Mouse (Mus musculus): ENCODE results near the gene Tac4. TPM values are rescaled to one million over a fixed set of nuclear protein-coding genes. Genes with fewer than 3 reads are reported as not detected.
A peak's percentile ranks its signal among the peaks of the same experiment; 100 is the strongest.

Tac4 gene
- polyA plus RNA-seq, 1 experiment, result not detected

GRCm38 (mm10) chr11:95231688-95232328 is 29.5 kb upstream of the Tac4 start:
- 9% methylated on average over 24 of the region's 24 CpGs for WGBS
- TF ChIP-seq CTCF (IDR thresholded peaks at IDR 0.05; ENCODE audit: insufficient read depth, low read depth, low read length), result peak; percentile 82
- no peak for TF ChIP-seq POLR2A (IDR thresholded peaks at IDR 0.05; ENCODE audit: insufficient read depth, low read depth, low read length)
- Histone ChIP-seq H3K4me3 (ENCODE audit: insufficient read depth, low read depth, low read length) (peak overlapping the region; percentile 18), H3K27ac (ENCODE audit: insufficient read depth, low read depth, low read length) (no peak overlapping the region), H3K4me1 (ENCODE audit: control insufficient read depth, insufficient read depth, low read length) (no peaks in the 10 kb centered on the region; the same call in 1 of the 2 replicates)

- 43% methylated on average over 6 of the region's 6 CpGs for WGBS
- TF ChIP-seq POLR2A (IDR thresholded peaks at IDR 0.05; ENCODE audit: insufficient read depth, low read depth, low read length), result no peak
- no peak overlapping the region for H3K4me3 ChIP-seq (ENCODE audit: insufficient read depth, low read depth, low read length)
- H3K27ac ChIP-seq (ENCODE audit: insufficient read depth, low read depth, low read length), result no peak overlapping the region
- no peaks in the 10 kb centered on the region; the same call in 1 of the 2 replicates for H3K4me1 ChIP-seq (ENCODE audit: control insufficient read depth, insufficient read depth, low read length)
These were observed 29.0 kb upstream of the Tac4 start for GRCm38 (mm10) chr11:95232329-95232696.

- no peak for TF ChIP-seq POLR2A (IDR thresholded peaks at IDR 0.05; ENCODE audit: insufficient read depth, low read depth, low read length)
- TF ChIP-seq CTCF (IDR thresholded peaks at IDR 0.05; ENCODE audit: insufficient read depth, low read depth, low read length), result no peak
- H3K27ac ChIP-seq (ENCODE audit: insufficient read depth, low read depth, low read length), result no peak overlapping the region
- no peak overlapping the region for H3K4me3 ChIP-seq (ENCODE audit: insufficient read depth, low read depth, low read length)
- 85% methylated on average over 6 of the region's 6 CpGs for WGBS
- no peaks in the 10 kb centered on the region for H3K4me1 ChIP-seq (ENCODE audit: control insufficient read depth, insufficient read depth, low read length)
These were observed 22.9 kb upstream of the Tac4 start for GRCm38 (mm10) chr11:95238477-95238876.

GRCm38 (mm10) chr11:95242653-95243052 is 18.7 kb upstream of the Tac4 start:
- TF ChIP-seq CTCF (IDR thresholded peaks at IDR 0.05; ENCODE audit: insufficient read depth, low read depth, low read length) (no peak), POLR2A (IDR thresholded peaks at IDR 0.05; ENCODE audit: insufficient read depth, low read depth, low read length) (no peak)
- 75% methylated on average over 6 of the region's 6 CpGs for WGBS
- Histone ChIP-seq H3K4me3 (ENCODE audit: insufficient read depth, low read depth, low read length) (no peak overlapping the region), H3K27ac (ENCODE audit: insufficient read depth, low read depth, low read length) (no peak overlapping the region), H3K4me1 (ENCODE audit: control insufficient read depth, insufficient read depth, low read length) (0 out of 2 replicates have a peak, but pooled peaks cover 5% of the 10 kb centered on the region)

- Histone ChIP-seq H3K27ac (ENCODE audit: insufficient read depth, low read depth, low read length) (no peak overlapping the region), H3K4me1 (ENCODE audit: control insufficient read depth, insufficient read depth, low read length) (peaks cover 9% of the 10 kb centered on the region; the same call in 1 of the 2 replicates), H3K4me3 (ENCODE audit: insufficient read depth, low read depth, low read length) (no peak overlapping the region)
- TF ChIP-seq POLR2A (IDR thresholded peaks at IDR 0.05; ENCODE audit: insufficient read depth, low read depth, low read length) (no peak), CTCF (IDR thresholded peaks at IDR 0.05; ENCODE audit: insufficient read depth, low read depth, low read length) (no peak)
- 80% methylated on average over 7 of the region's 7 CpGs for WGBS
These were observed 15.9 kb upstream of the Tac4 start for GRCm38 (mm10) chr11:95245456-95245855.

- WGBS, result 38% methylated on average over 14 of the region's 14 CpGs
- no peak overlapping the region for H3K4me3 ChIP-seq (ENCODE audit: insufficient read depth, low read depth, low read length)
These were observed 14.3 kb upstream of the Tac4 start for GRCm38 (mm10) chr11:95247065-95247464.

GRCm38 (mm10) chr11:95250110-95250509 is 11.2 kb upstream of the Tac4 start:
- 54% methylated on average over 10 of the region's 10 CpGs for WGBS
- no peak overlapping the region for H3K27ac ChIP-seq (ENCODE audit: insufficient read depth, low read depth, low read length)
- TF ChIP-seq POLR2A (IDR thresholded peaks at IDR 0.05; ENCODE audit: insufficient read depth, low read depth, low read length), result no peak
- no peak for TF ChIP-seq CTCF (IDR thresholded peaks at IDR 0.05; ENCODE audit: insufficient read depth, low read depth, low read length)
- H3K4me3 ChIP-seq (ENCODE audit: insufficient read depth, low read depth, low read length), result no peak overlapping the region
- H3K4me1 ChIP-seq (ENCODE audit: control insufficient read depth, insufficient read depth, low read length), result peaks cover 9% of the 10 kb centered on the region

More at GRCm38 (mm10) chr11:95247065-95247464, 14.3 kb upstream of the Tac4 start:
- Histone ChIP-seq H3K4me1 (ENCODE audit: control insufficient read depth, insufficient read depth, low read length) (peaks cover 9% of the 10 kb centered on the region), H3K27ac (ENCODE audit: insufficient read depth, low read depth, low read length) (no peak overlapping the region)
- TF ChIP-seq CTCF (IDR thresholded peaks at IDR 0.05; ENCODE audit: insufficient read depth, low read depth, low read length) (no peak), POLR2A (IDR thresholded peaks at IDR 0.05; ENCODE audit: insufficient read depth, low read depth, low read length) (no peak)

GRCm38 (mm10) chr11:95251295-95251694 is 10.0 kb upstream of the Tac4 start:
- H3K4me1 ChIP-seq (ENCODE audit: control insufficient read depth, insufficient read depth, low read length), result peaks cover 9% of the 10 kb centered on the region
- WGBS, result 3% methylated on average over 11 of the region's 11 CpGs
- TF ChIP-seq POLR2A (IDR thresholded peaks at IDR 0.05; ENCODE audit: insufficient read depth, low read depth, low read length), result no peak
- TF ChIP-seq CTCF (IDR thresholded peaks at IDR 0.05; ENCODE audit: insufficient read depth, low read depth, low read length), result peak; percentile 94
- H3K4me3 ChIP-seq (ENCODE audit: insufficient read depth, low read depth, low read length), result no peak overlapping the region
- no peak overlapping the region for H3K27ac ChIP-seq (ENCODE audit: insufficient read depth, low read depth, low read length)

GRCm38 (mm10) chr11:95252104-95252503 is 9.2 kb upstream of the Tac4 start:
- peaks cover 7% of the 10 kb centered on the region for H3K4me1 ChIP-seq (ENCODE audit: control insufficient read depth, insufficient read depth, low read length)
- TF ChIP-seq CTCF (IDR thresholded peaks at IDR 0.05; ENCODE audit: insufficient read depth, low read depth, low read length) (no peak), POLR2A (IDR thresholded peaks at IDR 0.05; ENCODE audit: insufficient read depth, low read depth, low read length) (no peak)
- H3K27ac ChIP-seq (ENCODE audit: insufficient read depth, low read depth, low read length), result no peak overlapping the region
- WGBS, result 95% methylated on average over 6 of the region's 6 CpGs
- H3K4me3 ChIP-seq (ENCODE audit: insufficient read depth, low read depth, low read length), result no peak overlapping the region
